Mouse (Mus musculus): ENCODE measurements at regions not wholly inside any gene's neighbourhood (a gene's known extent, or its start where the extent isn't known, plus 50 kb on each side); places are given as distances from the start of the nearest gene placed in this dataset.

GRCm38 (mm10) chr15:96755951-96756350, 56.4 kb upstream of the Slc38a2 start:
- in situ Hi-C loops (cut with MboI; ENCODE audit: low sequenced_read_pairs in 2 of 2, unreplicated experiment in 2 of 2), result no loop called here
- Histone ChIP-seq H3K4me3 (ENCODE audit: insufficient read depth in 1 of 2, low read depth in 1 of 2, low read length in 2 of 2, poor library complexity in 1 of 2, severe bottlenecking in 1 of 2) (no peak overlapping the region), H3K9ac (ENCODE audit: insufficient read depth, low read depth, low read length, poor library complexity, severe bottlenecking) (no peak overlapping the region), H3K27ac (ENCODE audit: insufficient read depth, low read depth, low read length, poor library complexity, severe bottlenecking) (no peak overlapping the region), H3K9me3 (ENCODE audit: control insufficient read depth, insufficient read depth, low read depth, low read length) (no peaks in the 10 kb centered on the region), H3K36me3 (ENCODE audit: control insufficient read depth, insufficient read depth, low read length, poor library complexity, severe bottlenecking) (no peaks in the 10 kb centered on the region), H3K4me1 (ENCODE audit: control insufficient read depth in 2 of 2, insufficient read depth in 2 of 2, low read length in 2 of 2, poor library complexity in 1 of 2) (no peaks in the 10 kb centered on the region; a peak in 1 of 4 replicates)
- no peak for DNase-seq (ENCODE audit: low read depth, low spot score)
- TF ChIP-seq CHD2 (IDR thresholded peaks at IDR 0.05; ENCODE audit: low read depth, low read length) (no peak), HCFC1 (IDR thresholded peaks at IDR 0.05; ENCODE audit: borderline replicate concordance, insufficient read depth, low read length) (no peak), MAFK (IDR thresholded peaks at IDR 0.05; ENCODE audit: insufficient read depth, low read depth, low read length) (no peak)

- in situ Hi-C loops (cut with MboI; ENCODE audit: low sequenced_read_pairs in 2 of 2, unreplicated experiment in 2 of 2), result no loop called here
- no peak for DNase-seq (ENCODE audit: low read depth, low spot score)
- Histone ChIP-seq H3K9ac (ENCODE audit: insufficient read depth, low read depth, low read length, poor library complexity, severe bottlenecking) (no peak overlapping the region), H3K36me3 (ENCODE audit: control insufficient read depth, insufficient read depth, low read length, poor library complexity, severe bottlenecking) (no peaks in the 10 kb centered on the region), H3K27ac (ENCODE audit: insufficient read depth, low read depth, low read length, poor library complexity, severe bottlenecking) (no peak overlapping the region), H3K4me1 (ENCODE audit: control insufficient read depth in 2 of 2, insufficient read depth in 2 of 2, low read length in 2 of 2, poor library complexity in 1 of 2) (no peaks in the 10 kb centered on the region; a peak in 1 of 4 replicates), H3K9me3 (ENCODE audit: control insufficient read depth, insufficient read depth, low read depth, low read length) (no peaks in the 10 kb centered on the region), H3K4me3 (ENCODE audit: insufficient read depth in 1 of 2, low read depth in 1 of 2, low read length in 2 of 2, poor library complexity in 1 of 2, severe bottlenecking in 1 of 2) (no peak overlapping the region)
- TF ChIP-seq CHD2 (IDR thresholded peaks at IDR 0.05; ENCODE audit: low read depth, low read length) (no peak), ZC3H11A (IDR thresholded peaks at IDR 0.05; ENCODE audit: borderline replicate concordance, low read depth, low read length) (no peak), MAFK (IDR thresholded peaks at IDR 0.05; ENCODE audit: insufficient read depth, low read depth, low read length) (no peak), ZNF384 (IDR thresholded peaks at IDR 0.05; ENCODE audit: low read depth, low read length) (no peak), HCFC1 (IDR thresholded peaks at IDR 0.05; ENCODE audit: borderline replicate concordance, insufficient read depth, low read length) (no peak)
These were observed 55.9 kb upstream of the Slc38a2 start for GRCm38 (mm10) chr15:96755322-96755942.

- no peaks in the 10 kb centered on the region for H3K9me3 ChIP-seq (ENCODE audit: control insufficient read depth, insufficient read depth, low read depth, low read length)
- in situ Hi-C loops (cut with MboI; ENCODE audit: low sequenced_read_pairs in 2 of 2, unreplicated experiment in 2 of 2), result no loop called here
- H3K4me3 ChIP-seq (ENCODE audit: insufficient read depth in 1 of 2, low read depth in 1 of 2, low read length in 2 of 2, poor library complexity in 1 of 2, severe bottlenecking in 1 of 2), result no peak overlapping the region
- DNase-seq (ENCODE audit: low read depth, low spot score), result no peak
- H3K27ac ChIP-seq (ENCODE audit: insufficient read depth, low read depth, low read length, poor library complexity, severe bottlenecking), result no peak overlapping the region
- no peak overlapping the region for H3K9ac ChIP-seq (ENCODE audit: insufficient read depth, low read depth, low read length, poor library complexity, severe bottlenecking)
- H3K4me1 ChIP-seq (ENCODE audit: control insufficient read depth in 2 of 2, insufficient read depth in 2 of 2, low read length in 2 of 2, poor library complexity in 1 of 2), result no peaks in the 10 kb centered on the region; a peak in 1 of 4 replicates
- H3K36me3 ChIP-seq (ENCODE audit: control insufficient read depth, insufficient read depth, low read length, poor library complexity, severe bottlenecking), result no peaks in the 10 kb centered on the region
- TF ChIP-seq MAFK (IDR thresholded peaks at IDR 0.05; ENCODE audit: insufficient read depth, low read depth, low read length), result no peak
- TF ChIP-seq HCFC1 (IDR thresholded peaks at IDR 0.05; ENCODE audit: borderline replicate concordance, insufficient read depth, low read length), result no peak
- TF ChIP-seq ZNF384 (IDR thresholded peaks at IDR 0.05; ENCODE audit: low read depth, low read length), result no peak
- TF ChIP-seq ZC3H11A (IDR thresholded peaks at IDR 0.05; ENCODE audit: borderline replicate concordance, low read depth, low read length), result no peak
- no peak for TF ChIP-seq CHD2 (IDR thresholded peaks at IDR 0.05; ENCODE audit: low read depth, low read length)
These were observed 54.5 kb upstream of the Slc38a2 start for GRCm38 (mm10) chr15:96754079-96754478.

- H3K4me3 ChIP-seq (ENCODE audit: insufficient read depth in 1 of 2, low read depth in 1 of 2, low read length in 2 of 2, poor library complexity in 1 of 2, severe bottlenecking in 1 of 2), result no peak overlapping the region
- H3K4me1 ChIP-seq (ENCODE audit: control insufficient read depth in 2 of 2, insufficient read depth in 2 of 2, low read length in 2 of 2, poor library complexity in 1 of 2), result no peaks in the 10 kb centered on the region; a peak in 1 of 4 replicates
- no peaks in the 10 kb centered on the region for H3K9me3 ChIP-seq (ENCODE audit: control insufficient read depth, insufficient read depth, low read depth, low read length)
- H3K9ac ChIP-seq (ENCODE audit: insufficient read depth, low read depth, low read length, poor library complexity, severe bottlenecking), result no peak overlapping the region
- no peak overlapping the region for H3K27ac ChIP-seq (ENCODE audit: insufficient read depth, low read depth, low read length, poor library complexity, severe bottlenecking)
- in situ Hi-C loops (cut with MboI; ENCODE audit: low sequenced_read_pairs in 2 of 2, unreplicated experiment in 2 of 2), result no loop called here
- no peaks in the 10 kb centered on the region for H3K36me3 ChIP-seq (ENCODE audit: control insufficient read depth, insufficient read depth, low read length, poor library complexity, severe bottlenecking)
- TF ChIP-seq CHD2 (IDR thresholded peaks at IDR 0.05; ENCODE audit: low read depth, low read length) (no peak), MAFK (IDR thresholded peaks at IDR 0.05; ENCODE audit: insufficient read depth, low read depth, low read length) (no peak), ZNF384 (IDR thresholded peaks at IDR 0.05; ENCODE audit: low read depth, low read length) (no peak), ZC3H11A (IDR thresholded peaks at IDR 0.05; ENCODE audit: borderline replicate concordance, low read depth, low read length) (no peak)
- DNase-seq (ENCODE audit: low read depth, low spot score), result no peak
These were observed 53.2 kb upstream of the Slc38a2 start for GRCm38 (mm10) chr15:96752719-96753118.

DNA sequence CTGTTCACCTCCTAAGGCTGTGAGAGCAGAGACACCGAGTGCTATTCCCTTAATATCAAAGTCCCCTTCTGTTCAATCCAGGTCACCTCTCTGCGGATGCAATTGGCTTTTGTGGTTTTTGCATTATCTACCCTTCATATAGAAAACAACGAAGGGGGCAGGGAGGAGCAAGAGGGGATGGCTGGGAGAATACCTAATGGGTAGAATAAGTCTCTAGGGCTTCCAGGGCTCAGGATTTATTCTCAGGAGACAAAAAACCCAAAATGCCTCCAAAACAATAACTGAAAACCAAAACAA, 52.5 kb upstream of the Slc38a2 start:
- in situ Hi-C loops (cut with MboI; ENCODE audit: low sequenced_read_pairs in 2 of 2, unreplicated experiment in 2 of 2), result no loop called here
- H3K36me3 ChIP-seq (ENCODE audit: control insufficient read depth, insufficient read depth, low read length, poor library complexity, severe bottlenecking), result no peaks in the 10 kb centered on the region
- no peaks in the 10 kb centered on the region for H3K9me3 ChIP-seq (ENCODE audit: control insufficient read depth, insufficient read depth, low read depth, low read length)
- H3K9ac ChIP-seq (ENCODE audit: insufficient read depth, low read depth, low read length, poor library complexity, severe bottlenecking), result no peak overlapping the region
- no peak overlapping the region for H3K27ac ChIP-seq (ENCODE audit: insufficient read depth, low read depth, low read length, poor library complexity, severe bottlenecking)
- TF ChIP-seq MAFK (IDR thresholded peaks at IDR 0.05; ENCODE audit: insufficient read depth, low read depth, low read length) (no peak), ZC3H11A (IDR thresholded peaks at IDR 0.05; ENCODE audit: borderline replicate concordance, low read depth, low read length) (no peak), CHD2 (IDR thresholded peaks at IDR 0.05; ENCODE audit: low read depth, low read length) (no peak), HCFC1 (IDR thresholded peaks at IDR 0.05; ENCODE audit: borderline replicate concordance, insufficient read depth, low read length) (no peak), ZNF384 (IDR thresholded peaks at IDR 0.05; ENCODE audit: low read depth, low read length) (no peak)
- no peaks in the 10 kb centered on the region; a peak in 1 of 4 replicates for H3K4me1 ChIP-seq (ENCODE audit: control insufficient read depth in 2 of 2, insufficient read depth in 2 of 2, low read length in 2 of 2, poor library complexity in 1 of 2)
- no peak overlapping the region for H3K4me3 ChIP-seq (ENCODE audit: insufficient read depth in 1 of 2, low read depth in 1 of 2, low read length in 2 of 2, poor library complexity in 1 of 2, severe bottlenecking in 1 of 2)
- no peak for DNase-seq (ENCODE audit: low read depth, low spot score)
